Mouse (Mus musculus): Measurements from ENCODE around the gene Nrxn2.

The Nrxn2 gene

GRCm38 (mm10) chr19:6545481-6545880, 127.0 kb downstream of the Nrxn2 start:
- no peak for DNase-seq

GRCm38 (mm10) chr19:6546096-6546495, 127.6 kb downstream of the Nrxn2 start:
- DNase-seq: no peak

GRCm38 (mm10) chr19:6547801-6548200, 129.3 kb downstream of the Nrxn2 start:
- DNase-seq: no peak

- no peak for DNase-seq
Measured at GRCm38 (mm10) chr19:6548431-6549410, 130.2 kb downstream of the Nrxn2 start.

GRCm38 (mm10) chr19:6549566-6549965, 131.0 kb downstream of the Nrxn2 start:
- no peak for DNase-seq

- no peak for DNase-seq
Measured at GRCm38 (mm10) chr19:6551215-6551614, 132.7 kb downstream of the Nrxn2 start.

GRCm38 (mm10) chr19:6552302-6553028, 133.9 kb downstream of the Nrxn2 start:
- peak; percentile 52 for DNase-seq

GRCm38 (mm10) chr19:6553174-6553573, 134.6 kb downstream of the Nrxn2 start:
- DNase-seq: no peak

GRCm38 (mm10) chr19:6553819-6554582, 135.5 kb downstream of the Nrxn2 start:
- DNase-seq: no peak

GRCm38 (mm10) chr19:6559576-6559975, 141.0 kb downstream of the Nrxn2 start:
- no peak for DNase-seq

GRCm38 (mm10) chr19:6560246-6560815, 141.8 kb downstream of the Nrxn2 start:
- DNase-seq: no peak

- no peak for DNase-seq
Measured at GRCm38 (mm10) chr19:6565136-6565535, 146.6 kb downstream of the Nrxn2 start.

GRCm38 (mm10) chr19:6566450-6566849, 147.9 kb downstream of the Nrxn2 start:
- no peak for DNase-seq

- DNase-seq: no peak
Measured at GRCm38 (mm10) chr19:6569021-6569420, 150.5 kb downstream of the Nrxn2 start.

- DNase-seq: no peak
Measured at GRCm38 (mm10) chr19:6569561-6569960, 151.0 kb downstream of the Nrxn2 start.

GRCm38 (mm10) chr19:6571476-6571875, 152.9 kb downstream of the Nrxn2 start:
- no peak for DNase-seq

- no peak for DNase-seq
Measured at GRCm38 (mm10) chr19:6572001-6572400, 153.5 kb downstream of the Nrxn2 start.
